Mouse (Mus musculus): ENCODE results near the gene Slc7a1.

DNA sequence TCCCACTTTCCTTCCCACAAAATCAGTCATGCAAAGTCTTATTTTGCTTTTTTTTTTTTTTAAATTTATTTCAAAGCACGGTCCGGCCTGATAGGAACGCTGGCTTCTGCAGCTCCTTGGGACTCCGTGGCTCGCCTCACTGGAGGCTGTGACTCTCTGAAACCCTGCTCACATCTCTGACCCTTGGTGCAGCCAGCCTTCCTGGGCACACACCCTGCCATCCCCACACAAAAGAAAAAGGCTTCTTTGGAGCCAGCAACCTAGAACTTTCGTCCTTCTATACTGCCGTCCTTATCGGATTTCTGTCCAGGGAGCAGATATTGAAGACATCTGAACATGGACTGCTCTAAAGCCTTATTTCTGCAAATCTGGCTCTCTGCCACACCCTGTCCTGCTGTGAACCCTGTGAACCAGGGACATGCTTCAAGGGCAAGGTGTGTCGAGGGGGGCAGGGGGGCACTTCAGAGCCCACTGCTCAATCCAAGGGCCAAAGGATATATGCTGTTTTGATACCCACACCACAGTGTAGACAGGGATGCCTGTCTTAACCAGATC, 15.1 kb downstream of the Slc7a1 start:
- TF ChIP-seq CTCF (IDR thresholded peaks at IDR 0.05): no peak
- no peak for TF ChIP-seq EP300 (IDR thresholded peaks at IDR 0.05)
